Comparison of ENCODE assay signal across 14 mouse cellular contexts in the genomic region with DNA sequence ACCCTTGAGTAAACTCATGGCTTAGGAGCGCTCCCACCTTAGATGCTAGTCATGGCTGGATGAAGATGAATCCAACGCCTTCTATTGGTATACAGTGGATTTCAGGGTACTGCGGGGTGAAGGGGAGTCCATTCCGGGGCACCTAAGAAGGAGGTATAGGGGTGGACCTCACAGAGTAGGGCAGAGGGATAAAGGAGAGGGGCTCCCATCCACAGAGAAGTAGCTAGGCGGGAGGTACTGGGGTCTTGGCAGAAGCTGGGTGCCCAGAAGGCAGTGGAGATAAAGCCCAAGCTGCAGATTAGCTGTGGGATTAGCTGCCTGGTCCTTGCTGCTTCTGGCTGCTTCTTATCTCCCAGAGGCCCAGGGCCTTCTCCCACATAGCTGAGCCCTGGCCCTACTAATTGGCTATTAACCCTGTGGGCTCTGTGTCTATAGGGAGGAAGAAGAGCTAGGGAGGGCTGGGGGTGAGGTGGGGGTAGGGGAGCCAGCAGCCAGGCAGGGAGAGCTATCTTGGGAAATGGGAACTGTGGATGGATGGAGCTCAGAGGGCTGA. TPM values are rescaled to one million over a fixed set of nuclear protein-coding genes. Genes with fewer than 3 reads are reported as not detected.
DNase-seq lines count a peak whose midpoint lies in the region; ATAC-seq and TF ChIP-seq lines count a peak whose summit lies in the region.
"Had no signal": no experiment of that assay in that cellular context is flagged by ENCODE, and none has a peak within 500 bp of the region (broad histone marks: within the 10 kb centered on the region; RNA-seq: fewer than 3 reads in every experiment).

No protein-coding gene starts in this region.

- no peaks in the 10 kb centered on the region for H3K9me3 ChIP-seq in forebrain, embryonic 14.5 days (replicated peaks; ENCODE audit: control insufficient read depth, low read length)
- H3K9me3 ChIP-seq in forebrain, postnatal 0 days (ENCODE audit: low read length): no peaks in the 10 kb centered on the region
- no peaks in the 10 kb centered on the region for H3K9me3 ChIP-seq in liver, postnatal 0 days (ENCODE audit: low read length)
- no peaks in the 10 kb centered on the region for H3K9me3 ChIP-seq in kidney, embryonic 14.5 days (ENCODE audit: control insufficient read depth, low read length)
- H3K9me3 ChIP-seq: lung, embryonic 15.5 days had no signal

- intact Hi-C loops in gastrocnemius, postnatal 36 days (cut with DNase I): no loop called here

- H3K4me3 ChIP-seq in forebrain, embryonic 14.5 days (ENCODE audit: low read depth, low read length): no peak overlapping the region
- H3K4me3 ChIP-seq in forebrain, postnatal 0 days (ENCODE audit: low read depth, low read length): no peak overlapping the region
- no peak overlapping the region for H3K4me3 ChIP-seq in liver, postnatal 0 days (ENCODE audit: low read depth, low read length)
- no peak overlapping the region for H3K4me3 ChIP-seq in kidney, embryonic 14.5 days (ENCODE audit: low read length)
- H3K4me3 ChIP-seq: lung, embryonic 15.5 days had no signal

- H3K27me3 ChIP-seq in forebrain, embryonic 14.5 days (replicated peaks; ENCODE audit: control insufficient read depth, insufficient read depth, low read length): no peaks in the 10 kb centered on the region
- peaks cover 3% of the 10 kb centered on the region; the same call in 1 of the 2 replicates for H3K27me3 ChIP-seq in forebrain, postnatal 0 days (ENCODE audit: insufficient read depth, low read length)
- H3K27me3 ChIP-seq in liver, postnatal 0 days (ENCODE audit: insufficient read depth, low read length): peaks cover 41% of the 10 kb centered on the region
- peaks cover 9% of the 10 kb centered on the region; the same call in 1 of the 2 replicates for H3K27me3 ChIP-seq in kidney, embryonic 14.5 days (ENCODE audit: control insufficient read depth, insufficient read depth, low read length)

- 63% methylated on average over 5 of the region's 5 CpGs for WGBS in forebrain, embryonic 14.5 days
- 67% methylated on average over 5 of the region's 5 CpGs for WGBS in forebrain, postnatal 0 days
- 51% methylated on average over 5 of the region's 5 CpGs for WGBS in liver, postnatal 0 days (ENCODE audit: insufficient replicate concordance)
- 69% methylated on average over 5 of the region's 5 CpGs for WGBS in kidney, embryonic 14.5 days

- no peak overlapping the region for H3K4me2 ChIP-seq in forebrain, embryonic 14.5 days (ENCODE audit: low read length)
- no peak overlapping the region for H3K4me2 ChIP-seq in forebrain, postnatal 0 days (ENCODE audit: low read depth)
- H3K4me2 ChIP-seq in liver, postnatal 0 days (ENCODE audit: low read depth, low read length): peak overlapping the region; percentile 3; the same call in 1 of the 2 replicates
- H3K4me2 ChIP-seq in kidney, embryonic 14.5 days (replicated peaks; ENCODE audit: low read depth, low read length): no peak overlapping the region
- H3K4me2 ChIP-seq: lung, embryonic 15.5 days had no signal

- no peak; the same call in 1 of the 2 replicates for TF ChIP-seq EP300 in liver, postnatal 0 days (IDR thresholded peaks at IDR 0.05; ENCODE audit: low read depth)

- DNase-seq in forebrain, embryonic 14.5 days (ENCODE audit: low spot score): no peak
- no peak for DNase-seq in forebrain, postnatal 0 days
- peak; percentile 63 for DNase-seq in retina, adult 2 months (ENCODE audit: low read depth, low spot score)
- DNase-seq in retina, embryonic 14.5 days (ENCODE audit: low spot score): no peak
- DNase-seq in liver, postnatal 0 days: no peak
- no peak for DNase-seq in gastrocnemius, postnatal 36 days
- no peak for DNase-seq in right cerebral cortex, postnatal 14 days
- DNase-seq: adrenal gland, adult 2 months; B cell, adult 2 months; heart, postnatal 4 days; kidney, postnatal 14 days; thymus, postnatal 14 days had no signal

- peaks cover 3% of the 10 kb centered on the region; the same call in 1 of the 2 replicates for H3K4me1 ChIP-seq in forebrain, embryonic 14.5 days (ENCODE audit: control insufficient read depth, insufficient read depth, low read length)
- peaks cover 4% of the 10 kb centered on the region for H3K4me1 ChIP-seq in forebrain, postnatal 0 days (ENCODE audit: insufficient read depth)
- 0 out of 2 replicates have a peak, but pooled peaks cover 10% of the 10 kb centered on the region for H3K4me1 ChIP-seq in liver, postnatal 0 days (ENCODE audit: insufficient read depth)
- H3K4me1 ChIP-seq in kidney, embryonic 14.5 days (ENCODE audit: control insufficient read depth, insufficient read depth, low read length): peaks cover 19% of the 10 kb centered on the region

- no peak for ATAC-seq in forebrain, embryonic 14.5 days
- ATAC-seq in forebrain, postnatal 0 days: no peak
- peak; percentile 51 for ATAC-seq in liver, postnatal 0 days
- no peak for ATAC-seq in kidney, embryonic 14.5 days (ENCODE audit: low FRiP score, low TSS enrichment)

- 0 out of 2 replicates have a peak overlapping the region, but pooled peaks have one; percentile 13 for H3K9ac ChIP-seq in forebrain, embryonic 14.5 days (ENCODE audit: low read length)
- no peak overlapping the region for H3K9ac ChIP-seq in forebrain, postnatal 0 days
- peak overlapping the region; percentile 30; the same call in 1 of the 2 replicates for H3K9ac ChIP-seq in liver, postnatal 0 days (replicated peaks)
- H3K9ac ChIP-seq in kidney, embryonic 14.5 days (ENCODE audit: low read depth, low read length): no peak overlapping the region
- H3K9ac ChIP-seq: lung, embryonic 15.5 days had no signal

- H3K27ac ChIP-seq in forebrain, embryonic 14.5 days (ENCODE audit: low read depth, low read length): no peak overlapping the region; the same call in 1 of the 2 replicates
- H3K27ac ChIP-seq in forebrain, postnatal 0 days (ENCODE audit: low read depth, low read length): no peak overlapping the region
- H3K27ac ChIP-seq in liver, postnatal 0 days (ENCODE audit: low read depth): no peak overlapping the region
- no peak overlapping the region for H3K27ac ChIP-seq in kidney, embryonic 14.5 days (ENCODE audit: low read depth, low read length)
- H3K27ac ChIP-seq: lung, embryonic 15.5 days had no signal

- no peaks in the 10 kb centered on the region for H3K36me3 ChIP-seq in forebrain, embryonic 14.5 days (ENCODE audit: control insufficient read depth, insufficient read depth, low read length)
- H3K36me3 ChIP-seq in forebrain, postnatal 0 days (ENCODE audit: insufficient read depth): no peaks in the 10 kb centered on the region
- H3K36me3 ChIP-seq in liver, postnatal 0 days (replicated peaks; ENCODE audit: insufficient read depth, low read length): no peaks in the 10 kb centered on the region
- no peaks in the 10 kb centered on the region for H3K36me3 ChIP-seq in kidney, embryonic 14.5 days (ENCODE audit: control insufficient read depth, insufficient read depth, low read length)
- H3K36me3 ChIP-seq: lung, embryonic 15.5 days had no signal

- TF ChIP-seq CTCF in forebrain, postnatal 0 days (IDR thresholded peaks at IDR 0.05; ENCODE audit: low read depth): no peak
- TF ChIP-seq CTCF in liver, postnatal 0 days (IDR thresholded peaks at IDR 0.05; ENCODE audit: low read depth): no peak

RNA-seq across cellular contexts. Expression of a gene that starts 13.5 kb away (rescaled TPM):
- polyA plus RNA-seq in forebrain, embryonic 14.5 days (2014; fragmentation: Nextera tagmentation; extraction: Ambion mirVana): 0.76 and 0.84 TPM in 2 replicates
- 21.2 and 21.4 TPM in 2 replicates for total RNA-seq in forebrain, postnatal 0 days (2014; rRNA removed)
- polyA plus RNA-seq in forebrain, postnatal 0 days (2015; fragmentation: Nextera tagmentation; extraction: Ambion mirVana): 6.3 and 7.7 TPM in 2 replicates
- polyA plus RNA-seq in liver, postnatal 0 days (2015; fragmentation: Nextera tagmentation; extraction: Ambion mirVana): not detected in 2 replicates
- not detected for total RNA-seq in gastrocnemius, postnatal 36 days (2021)
- polyA plus RNA-seq in kidney, embryonic 14.5 days (2014; fragmentation: Nextera tagmentation; extraction: Ambion mirVana): 0.32 and 0.41 TPM in 2 replicates
- total RNA-seq: heart, postnatal 4 days had no signal

RNA-seq across cellular contexts. Expression of a gene that starts 15.4 kb away (rescaled TPM):
- 21.6 and 24.2 TPM in 2 replicates for polyA plus RNA-seq in forebrain, embryonic 14.5 days (2014; fragmentation: Nextera tagmentation; extraction: Ambion mirVana)
- 65.9 and 80.4 TPM in 2 replicates for total RNA-seq in forebrain, postnatal 0 days (2014; rRNA removed)
- 55.5 and 56.8 TPM in 2 replicates for polyA plus RNA-seq in forebrain, postnatal 0 days (2015; fragmentation: Nextera tagmentation; extraction: Ambion mirVana)
- 3.1 and 3.3 TPM in 2 replicates for polyA plus RNA-seq in liver, postnatal 0 days (2015; fragmentation: Nextera tagmentation; extraction: Ambion mirVana)
- total RNA-seq in gastrocnemius, postnatal 36 days (2021): 1 to 10 TPM; 6.2 to 7.0 TPM
- 37.1 and 41.4 TPM in 2 replicates for polyA plus RNA-seq in kidney, embryonic 14.5 days (2014; fragmentation: Nextera tagmentation; extraction: Ambion mirVana)

RNA-seq across cellular contexts. Expression of a gene that starts 15.6 kb away (rescaled TPM):
- 41.3 and 50.4 TPM in 2 replicates for polyA plus RNA-seq in forebrain, embryonic 14.5 days (2014; fragmentation: Nextera tagmentation; extraction: Ambion mirVana)
- total RNA-seq in forebrain, postnatal 0 days (2014; rRNA removed): 54.8 and 58.0 TPM in 2 replicates
- polyA plus RNA-seq in forebrain, postnatal 0 days (2015; fragmentation: Nextera tagmentation; extraction: Ambion mirVana): 61.2 and 70.8 TPM in 2 replicates
- polyA plus RNA-seq in liver, postnatal 0 days (2015; fragmentation: Nextera tagmentation; extraction: Ambion mirVana): 0.08 TPM in 1 of 2 replicates, not detected in the other
- under 1 TPM; 0.12 to 0.26 TPM for total RNA-seq in gastrocnemius, postnatal 36 days (2021)
- 0.62 and 1.1 TPM in 2 replicates for polyA plus RNA-seq in kidney, embryonic 14.5 days (2014; fragmentation: Nextera tagmentation; extraction: Ambion mirVana)

RNA-seq across cellular contexts. Expression of a gene that starts 28.0 kb away (rescaled TPM):
- polyA plus RNA-seq in forebrain, embryonic 14.5 days (2014; fragmentation: Nextera tagmentation; extraction: Ambion mirVana): 72.4 and 76.0 TPM in 2 replicates
- total RNA-seq in forebrain, postnatal 0 days (2014; rRNA removed): 57.3 and 68.3 TPM in 2 replicates
- 64.0 and 64.9 TPM in 2 replicates for polyA plus RNA-seq in forebrain, postnatal 0 days (2015; fragmentation: Nextera tagmentation; extraction: Ambion mirVana)
- 21.0 and 22.0 TPM in 2 replicates for polyA plus RNA-seq in liver, postnatal 0 days (2015; fragmentation: Nextera tagmentation; extraction: Ambion mirVana)
- total RNA-seq in gastrocnemius, postnatal 36 days (2021): 10 to 100 TPM; 35.4 to 35.5 TPM
- polyA plus RNA-seq in kidney, embryonic 14.5 days (2014; fragmentation: Nextera tagmentation; extraction: Ambion mirVana): 65.2 and 67.6 TPM in 2 replicates

RNA-seq across cellular contexts. Expression of a gene that starts 42.5 kb away (rescaled TPM):
- 17.0 and 17.7 TPM in 2 replicates for polyA plus RNA-seq in forebrain, embryonic 14.5 days (2014; fragmentation: Nextera tagmentation; extraction: Ambion mirVana)
- 28.4 and 43.7 TPM in 2 replicates for total RNA-seq in forebrain, postnatal 0 days (2014; rRNA removed)
- polyA plus RNA-seq in forebrain, postnatal 0 days (2015; fragmentation: Nextera tagmentation; extraction: Ambion mirVana): 18.7 and 22.9 TPM in 2 replicates
- polyA plus RNA-seq in liver, postnatal 0 days (2015; fragmentation: Nextera tagmentation; extraction: Ambion mirVana): 3.4 and 4.5 TPM in 2 replicates
- total RNA-seq in gastrocnemius, postnatal 36 days (2021): 10 to 100 TPM; 41.4 to 52.1 TPM
- 79.8 and 83.2 TPM in 2 replicates for polyA plus RNA-seq in kidney, embryonic 14.5 days (2014; fragmentation: Nextera tagmentation; extraction: Ambion mirVana)

Comparison
In these comparisons a context has a peak if more than half of its experiments do, and no peak if none do; other contexts are left out.
1. H3K9ac ChIP-seq: peak in forebrain, embryonic 14.5 days (single experiment) and liver, postnatal 0 days (single experiment); none in forebrain, postnatal 0 days (single experiment) and kidney, embryonic 14.5 days (single experiment).
2. RNA of a gene that starts 15.6 kb away (polyA plus RNA-seq): 61.2 to 70.8 TPM in forebrain, postnatal 0 days and 41.3 to 50.4 TPM in forebrain, embryonic 14.5 days; 0.62 to 1.1 TPM in kidney, embryonic 14.5 days and 0.08 TPM in liver, postnatal 0 days; every median in the first group is over 10 times any median in the second.